Mouse (Mus musculus) gastrocnemius, postnatal 14 days (tissue): ENCODE results near the gene Gast. TPM values are rescaled to one million over a fixed set of nuclear protein-coding genes. Genes with fewer than 3 reads are reported as not detected.
"Not testable (repeated sequence)": the region's sequence is repeated elsewhere in the genome, so short reads cannot be mapped to it uniquely, and the experiment has no call there.

Source experiments
- DNase-seq: peaks from one replicate; pipeline ENCODE4 v3.0.0; 2021; ENCODE audit warnings: mixed read lengths
- intact Hi-C: fragments of 180-260 bp; cut with DNase I; formaldehyde crosslinking; loops from one replicate; pipeline ENCODE4 v1.15.1; 2025; ENCODE audit warnings: low total_unique reads
- total RNA-seq, 2 experiments: library from RNA; stranded (reverse); gene quantifications; 2 replicates each; pipeline ENCODE4 v1.2.3; 2021

Gene Gast
- total RNA-seq, 2 experiments from 2014 or later: not detected

GRCm38 (mm10) chr11:100355972-100356818 lies 22.0 kb downstream of the Gast start, which contains the start of gene Hap1:
Hap1 (minus strand) TSS chr11:100356128.
- DNase-seq: peak; percentile 68
- intact Hi-C loops: no loop called here

GRCm38 (mm10) chr11:100356819-100357211 lies 22.6 kb downstream of the Gast start:
- no peak for DNase-seq
- intact Hi-C loops: no loop called here

GRCm38 (mm10) chr11:100357408-100357807 lies 23.2 kb downstream of the Gast start:
- DNase-seq: no peak
- intact Hi-C loops: no loop called here

- no peak for DNase-seq
- intact Hi-C loops: no loop called here
Measured at GRCm38 (mm10) chr11:100360175-100360574, 26.0 kb downstream of the Gast start.

GRCm38 (mm10) chr11:100361059-100361458 lies 26.9 kb downstream of the Gast start:
- intact Hi-C loops, DNase-seq: not testable (repeated sequence)

GRCm38 (mm10) chr11:100362209-100362978 lies 28.2 kb downstream of the Gast start:
- intact Hi-C loops: loop anchor here (2.0 kb wide), 1 partner anchor 46 kb away; no protein-coding TSS in a partner anchor
- peak; percentile 73 for DNase-seq

GRCm38 (mm10) chr11:100362979-100363562 lies 28.9 kb downstream of the Gast start:
- peak; percentile 70 for DNase-seq
- intact Hi-C loops: loop anchor here (2.0 kb wide), 1 partner anchor 46 kb away; no protein-coding TSS in a partner anchor

GRCm38 (mm10) chr11:100369145-100369544 lies 34.9 kb downstream of the Gast start:
- intact Hi-C loops: loop anchor here (5.0 kb wide), 1 partner anchor 103 kb away; the partner anchor contains the start of gene Klhl11
- no peak for DNase-seq

GRCm38 (mm10) chr11:100369822-100370221 lies 35.6 kb downstream of the Gast start:
- intact Hi-C loops: loop anchor here (5.0 kb wide), 1 partner anchor 102 kb away; the partner anchor contains the start of gene Klhl11
- DNase-seq: no peak

- DNase-seq: no peak
- intact Hi-C loops: no loop called here
Measured at GRCm38 (mm10) chr11:100371981-100372558, 37.9 kb downstream of the Gast start.

- intact Hi-C loops: no loop called here
- DNase-seq: no peak
Measured at GRCm38 (mm10) chr11:100375127-100375526, 40.9 kb downstream of the Gast start.

- intact Hi-C loops: no loop called here
- DNase-seq: no peak
Measured at GRCm38 (mm10) chr11:100376005-100376404, 41.8 kb downstream of the Gast start.

GRCm38 (mm10) chr11:100376746-100377389 lies 42.7 kb downstream of the Gast start:
- no peak for DNase-seq
- intact Hi-C loops: no loop called here

GRCm38 (mm10) chr11:100377989-100378388 lies 43.8 kb downstream of the Gast start:
- intact Hi-C loops: no loop called here
- no peak for DNase-seq

GRCm38 (mm10) chr11:100378446-100378845 lies 44.2 kb downstream of the Gast start:
- intact Hi-C loops: no loop called here
- no peak for DNase-seq

GRCm38 (mm10) chr11:100379311-100379710 lies 45.1 kb downstream of the Gast start:
- intact Hi-C loops: no loop called here
- DNase-seq: no peak

GRCm38 (mm10) chr11:100382682-100383081 lies 48.5 kb downstream of the Gast start:
- no peak for DNase-seq
- intact Hi-C loops: no loop called here

GRCm38 (mm10) chr11:100385016-100385415 lies 50.8 kb downstream of the Gast start:
- intact Hi-C loops: no loop called here
- DNase-seq: no peak

GRCm38 (mm10) chr11:100386586-100386985 lies 52.4 kb downstream of the Gast start:
- intact Hi-C loops: no loop called here
- DNase-seq: no peak
